Mouse (Mus musculus): ENCODE measurements around the gene Rlim. TPM values are rescaled to one million over a fixed set of nuclear protein-coding genes. Genes with fewer than 3 reads are reported as not detected.

The Rlim gene
- polyA plus RNA-seq, 1 experiment from 2014 or later = 11.6 TPM

GRCm38 (mm10) chrX:103991702-103992101 is 10.6 kb upstream of the Rlim start:
- DNase-seq (ENCODE audit: low spot score) (peak; percentile 31), ATAC-seq (ENCODE audit: low FRiP score, low TSS enrichment) (0 out of 2 replicates have a peak, but pooled peaks have one; percentile 10)
- 37% methylated on average over 10 of the region's 10 CpGs for WGBS
- Histone ChIP-seq H3K9ac (ENCODE audit: low read length) (no peak overlapping the region), H3K9me3 (ENCODE audit: control insufficient read depth, low read length) (no peaks in the 10 kb centered on the region), H3K4me2 (replicated peaks; ENCODE audit: low read depth) (no peak overlapping the region), H3K27me3 (ENCODE audit: control insufficient read depth, insufficient read depth, low read length) (no peaks in the 10 kb centered on the region), H3K27ac (replicated peaks) (no peak overlapping the region), H3K4me3 (ENCODE audit: low read depth, low read length) (no peak overlapping the region), H3K4me1 (replicated peaks; ENCODE audit: control insufficient read depth, insufficient read depth) (no peaks in the 10 kb centered on the region), H3K36me3 (ENCODE audit: control insufficient read depth, insufficient read depth, low read length) (no peaks in the 10 kb centered on the region)
- TF ChIP-seq EP300 (optimal IDR thresholded peaks at IDR 0.05) (no peak), CTCF (IDR thresholded peaks at IDR 0.05; ENCODE audit: low read depth) (peak; percentile 61)

DNA sequence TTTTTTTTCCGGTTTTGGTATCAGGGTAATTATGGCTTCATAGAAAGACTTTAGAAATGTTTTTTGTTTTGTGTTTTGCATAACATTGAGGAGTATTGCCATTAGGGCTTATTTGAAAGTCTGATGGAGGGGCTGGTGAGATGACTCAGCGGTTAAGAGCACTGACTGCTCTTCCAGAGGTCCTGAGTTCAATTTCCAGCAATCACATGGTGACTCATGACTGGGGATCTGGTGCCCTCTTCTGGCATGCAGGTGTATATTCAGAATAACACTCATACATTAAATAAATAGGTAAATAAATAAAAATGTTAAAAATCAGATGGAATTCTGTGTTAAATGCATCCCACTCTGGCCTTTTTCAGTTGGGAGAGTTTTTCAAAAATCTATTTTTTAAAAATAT is 9.3 kb upstream of the Rlim start:
- no peak for DNase-seq (ENCODE audit: low spot score)
- no peak overlapping the region for H3K9ac ChIP-seq (ENCODE audit: low read length)

GRCm38 (mm10) chrX:103987215-103987964 is 6.3 kb upstream of the Rlim start:
- no peak for DNase-seq (ENCODE audit: low spot score)

More for the DNA sequence above, 9.3 kb upstream of the Rlim start:
- no peaks in the 10 kb centered on the region for H3K9me3 ChIP-seq (ENCODE audit: control insufficient read depth, low read length)
- WGBS = 77% methylated on average over 2 of the region's 2 CpGs
- TF ChIP-seq EP300 (optimal IDR thresholded peaks at IDR 0.05) (no peak), CTCF (IDR thresholded peaks at IDR 0.05; ENCODE audit: low read depth) (peak; percentile 57)
- H3K4me3 ChIP-seq (ENCODE audit: low read depth, low read length) = no peak overlapping the region
- no peak overlapping the region for H3K4me2 ChIP-seq (replicated peaks; ENCODE audit: low read depth)
- no peak overlapping the region for H3K27ac ChIP-seq (replicated peaks)
- no peaks in the 10 kb centered on the region for H3K27me3 ChIP-seq (ENCODE audit: control insufficient read depth, insufficient read depth, low read length)
- H3K36me3 ChIP-seq (ENCODE audit: control insufficient read depth, insufficient read depth, low read length) = no peaks in the 10 kb centered on the region
- no peak for ATAC-seq (ENCODE audit: low FRiP score, low TSS enrichment)
- H3K4me1 ChIP-seq (replicated peaks; ENCODE audit: control insufficient read depth, insufficient read depth) = no peaks in the 10 kb centered on the region

DNA sequence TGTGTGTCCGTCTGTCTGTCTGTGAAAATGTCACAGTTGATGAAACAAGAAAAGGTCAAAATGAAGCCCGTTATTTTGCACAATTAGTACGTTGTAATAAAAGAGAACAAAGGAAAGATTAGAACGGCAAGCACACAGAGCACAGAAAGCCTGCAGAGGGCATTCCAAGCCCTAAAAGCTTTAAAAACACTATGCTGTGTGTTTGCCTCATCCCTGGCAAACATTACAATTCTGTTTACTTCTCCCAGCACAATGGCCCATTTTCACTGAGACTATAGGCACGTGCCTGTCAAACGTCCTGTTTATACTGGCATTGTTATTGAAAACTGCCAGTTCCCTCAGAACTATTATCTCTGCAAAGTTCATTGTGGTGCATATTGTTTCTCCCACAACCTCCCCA is 5.1 kb upstream of the Rlim start:
- H3K4me1 ChIP-seq (replicated peaks; ENCODE audit: control insufficient read depth, insufficient read depth) = no peaks in the 10 kb centered on the region
- TF ChIP-seq EP300 (optimal IDR thresholded peaks at IDR 0.05) (no peak), CTCF (IDR thresholded peaks at IDR 0.05; ENCODE audit: low read depth) (no peak)
- H3K9ac ChIP-seq (ENCODE audit: low read length) = no peak overlapping the region
- no peaks in the 10 kb centered on the region for H3K9me3 ChIP-seq (ENCODE audit: control insufficient read depth, low read length)
- no peaks in the 10 kb centered on the region for H3K36me3 ChIP-seq (ENCODE audit: control insufficient read depth, insufficient read depth, low read length)
- H3K27me3 ChIP-seq (ENCODE audit: control insufficient read depth, insufficient read depth, low read length) = no peaks in the 10 kb centered on the region
- no peak overlapping the region for H3K27ac ChIP-seq (replicated peaks)
- H3K4me3 ChIP-seq (ENCODE audit: low read depth, low read length) = no peak overlapping the region
- ATAC-seq (ENCODE audit: low FRiP score, low TSS enrichment) (no peak), DNase-seq (ENCODE audit: low spot score) (no peak)
- 29% methylated on average over 6 of the region's 6 CpGs for WGBS
- H3K4me2 ChIP-seq (replicated peaks; ENCODE audit: low read depth) = no peak overlapping the region

More at GRCm38 (mm10) chrX:103987215-103987964, 6.3 kb upstream of the Rlim start:
- H3K27ac ChIP-seq (replicated peaks) = no peak overlapping the region
- no peaks in the 10 kb centered on the region for H3K27me3 ChIP-seq (ENCODE audit: control insufficient read depth, insufficient read depth, low read length)
- no peak overlapping the region for H3K4me2 ChIP-seq (replicated peaks; ENCODE audit: low read depth)
- no peak overlapping the region for H3K4me3 ChIP-seq (ENCODE audit: low read depth, low read length)
- H3K9me3 ChIP-seq (ENCODE audit: control insufficient read depth, low read length) = no peaks in the 10 kb centered on the region
- TF ChIP-seq CTCF (IDR thresholded peaks at IDR 0.05; ENCODE audit: low read depth) (no peak), EP300 (optimal IDR thresholded peaks at IDR 0.05) (no peak)
- H3K4me1 ChIP-seq (replicated peaks; ENCODE audit: control insufficient read depth, insufficient read depth) = no peaks in the 10 kb centered on the region
- 36% methylated on average over 12 of the region's 12 CpGs for WGBS
- no peaks in the 10 kb centered on the region for H3K36me3 ChIP-seq (ENCODE audit: control insufficient read depth, insufficient read depth, low read length)
- no peak for ATAC-seq (ENCODE audit: low FRiP score, low TSS enrichment)
- no peak overlapping the region for H3K9ac ChIP-seq (ENCODE audit: low read length)

DNA sequence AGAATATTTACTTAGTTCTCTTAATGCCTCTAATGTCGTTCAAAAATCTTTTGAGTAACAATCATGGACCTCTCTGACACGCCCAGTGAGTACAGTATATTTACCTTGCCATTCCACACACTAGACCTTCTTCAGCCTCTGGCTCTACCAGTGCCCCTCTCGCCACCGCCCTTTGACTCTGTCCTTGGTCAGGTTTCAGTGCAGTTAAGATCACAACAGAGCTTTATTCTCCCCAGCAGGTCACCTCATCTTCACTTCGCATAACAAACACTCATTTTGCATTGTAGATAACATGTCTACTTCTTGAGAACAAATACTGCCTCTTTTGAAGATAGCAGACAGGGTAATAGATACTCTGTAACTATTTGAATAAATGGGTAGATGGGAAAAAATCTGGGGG is 3.9 kb upstream of the Rlim start:
- Histone ChIP-seq H3K4me3 (ENCODE audit: low read depth, low read length) (no peak overlapping the region), H3K4me2 (replicated peaks; ENCODE audit: low read depth) (no peak overlapping the region), H3K9ac (ENCODE audit: low read length) (no peak overlapping the region), H3K27ac (replicated peaks) (no peak overlapping the region), H3K27me3 (ENCODE audit: control insufficient read depth, insufficient read depth, low read length) (no peaks in the 10 kb centered on the region), H3K36me3 (ENCODE audit: control insufficient read depth, insufficient read depth, low read length) (no peaks in the 10 kb centered on the region), H3K4me1 (replicated peaks; ENCODE audit: control insufficient read depth, insufficient read depth) (no peaks in the 10 kb centered on the region), H3K9me3 (ENCODE audit: control insufficient read depth, low read length) (no peaks in the 10 kb centered on the region)
- 41% methylated on average over 5 of the region's 5 CpGs for WGBS
- TF ChIP-seq EP300 (optimal IDR thresholded peaks at IDR 0.05) (no peak), CTCF (IDR thresholded peaks at IDR 0.05; ENCODE audit: low read depth) (no peak)
- DNase-seq (ENCODE audit: low spot score) = no peak
- no peak for ATAC-seq (ENCODE audit: low FRiP score, low TSS enrichment)

DNA sequence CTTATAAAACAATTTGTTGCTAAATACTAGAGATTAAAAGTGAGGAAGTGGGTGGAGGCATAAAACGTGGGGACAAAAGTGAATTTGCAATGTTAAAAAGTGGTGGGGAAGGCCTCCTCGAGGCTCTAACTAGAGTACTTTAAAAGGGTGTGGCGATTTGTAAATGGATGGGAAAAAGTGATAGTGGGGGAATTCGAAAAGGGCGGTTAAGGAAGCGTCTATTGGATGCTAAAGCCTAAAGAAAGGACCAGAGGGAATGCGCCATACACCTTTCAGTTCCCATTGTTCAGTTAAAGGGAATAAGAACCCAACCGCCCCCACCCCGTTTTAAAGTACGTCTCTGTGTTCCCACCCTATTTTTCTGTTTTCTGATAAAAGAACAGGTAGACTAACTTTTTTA is 722 bp upstream of the Rlim start:
- H3K9me3 ChIP-seq (ENCODE audit: control insufficient read depth, low read length) = no peaks in the 10 kb centered on the region
- H3K4me1 ChIP-seq (replicated peaks; ENCODE audit: control insufficient read depth, insufficient read depth) = no peaks in the 10 kb centered on the region
- TF ChIP-seq EP300 (optimal IDR thresholded peaks at IDR 0.05) (no peak), CTCF (IDR thresholded peaks at IDR 0.05; ENCODE audit: low read depth) (no peak)
- ATAC-seq (ENCODE audit: low FRiP score, low TSS enrichment) (no peak), DNase-seq (ENCODE audit: low spot score) (no peak)
- 73% methylated on average over 10 of the region's 10 CpGs for WGBS
- peak overlapping the region; percentile 71; the same call in 1 of the 2 replicates for H3K4me3 ChIP-seq (ENCODE audit: low read depth, low read length)
- H3K27me3 ChIP-seq (ENCODE audit: control insufficient read depth, insufficient read depth, low read length) = no peaks in the 10 kb centered on the region
- peak overlapping the region; percentile 83 for H3K27ac ChIP-seq (replicated peaks)
- H3K4me2 ChIP-seq (replicated peaks; ENCODE audit: low read depth) = no peak overlapping the region; the same call in 1 of the 2 replicates
- no peak overlapping the region for H3K9ac ChIP-seq (ENCODE audit: low read length)
- no peaks in the 10 kb centered on the region for H3K36me3 ChIP-seq (ENCODE audit: control insufficient read depth, insufficient read depth, low read length)
